Mouse (Mus musculus): ENCODE measurements around the gene Lrrc4b.

DNA sequence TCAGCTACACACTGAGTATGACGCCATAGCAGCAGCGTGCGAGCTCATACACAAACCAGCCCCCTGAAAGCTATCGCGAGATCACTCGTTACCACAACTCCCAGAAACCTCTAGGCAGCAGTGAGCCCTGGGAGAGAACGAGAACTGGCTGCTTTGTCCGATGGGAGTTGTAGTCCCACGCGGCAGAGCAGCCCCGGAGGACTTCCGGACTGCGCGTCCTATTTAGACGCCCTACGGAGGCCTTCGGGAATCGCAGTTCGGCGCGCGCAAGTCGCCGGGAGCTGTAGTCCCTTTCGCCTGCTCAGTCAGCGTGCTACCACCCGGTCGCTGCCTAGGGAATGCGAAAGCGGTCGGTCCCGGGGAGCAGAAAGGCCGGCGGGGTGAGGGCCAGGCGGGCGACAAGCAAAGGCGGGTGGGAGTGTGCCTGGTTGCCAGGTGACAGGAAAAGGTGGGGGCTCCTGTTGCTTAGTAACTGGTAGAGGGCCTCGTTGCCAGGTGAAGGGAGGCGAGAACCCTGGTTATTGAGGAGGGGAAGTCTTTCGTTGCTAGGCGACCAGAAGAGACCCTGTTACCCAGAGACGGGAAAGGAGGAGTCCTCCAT, 39.1 kb downstream of the Lrrc4b start, which contains the start of gene Josd2:
- no peak for TF ChIP-seq POLR2A (IDR thresholded peaks at IDR 0.05; ENCODE audit: borderline replicate concordance, low read depth, low read length)
- no peak for TF ChIP-seq CTCF (IDR thresholded peaks at IDR 0.05; ENCODE audit: low read depth, low read length)

Measured in bone marrow macrophage, adult 2 months (primary cell).